Mouse (Mus musculus): Measurements from ENCODE around the gene Hist3h2a. TPM values are rescaled to one million over a fixed set of nuclear protein-coding genes. Genes with fewer than 3 reads are reported as not detected.

Gene Hist3h2a
- polyA plus RNA-seq, 1 experiment, result 2.9 TPM

DNA sequence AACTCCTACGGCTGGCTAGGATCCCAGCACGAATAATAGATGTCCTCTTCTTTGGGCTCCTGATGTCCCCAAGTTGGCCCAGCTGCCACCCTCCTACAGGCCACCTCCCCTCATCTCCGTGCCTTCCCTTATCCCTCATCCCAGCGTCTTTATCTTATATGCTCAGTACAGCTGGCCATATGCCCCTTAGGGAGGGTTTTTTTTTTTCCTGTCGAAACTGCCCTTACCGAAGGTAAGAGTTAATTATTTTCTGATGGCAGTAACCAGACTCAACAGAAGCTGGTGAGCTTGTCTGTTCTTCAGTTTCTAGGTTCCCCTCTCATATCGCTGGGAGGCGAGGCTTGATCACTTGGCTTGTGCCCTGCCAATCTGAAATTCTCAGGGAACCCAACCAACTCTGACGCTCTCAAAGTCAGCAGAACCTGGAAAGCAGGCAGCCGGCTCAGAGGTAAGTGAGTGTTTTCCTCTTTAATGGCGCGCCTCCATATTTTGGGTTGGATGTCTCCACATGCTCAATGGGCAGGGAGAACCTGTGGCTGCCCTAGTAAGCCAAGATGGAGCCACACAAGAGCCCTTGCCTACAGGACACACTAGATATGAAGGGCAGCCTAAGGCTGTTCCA is 36.6 kb upstream of the Hist3h2a start, which contains the start of gene Btnl10:
Btnl10 (plus strand) TSS at position 164 of the 622 bp plus-strand sequence.
- Histone ChIP-seq H3K4me3 (ENCODE audit: low read depth, low read length) (no peak within 1 kb of the TSS), H3K9me3 (replicated peaks; ENCODE audit: control insufficient read depth, insufficient read depth, low read length, poor library complexity, severe bottlenecking) (no peaks in the 10 kb centered on the region), H3K4me1 (ENCODE audit: control insufficient read depth, insufficient read depth, low read length) (no peaks in the 10 kb centered on the region), H3K36me3 (ENCODE audit: control insufficient read depth, insufficient read depth, low read length, poor library complexity, severe bottlenecking) (no peaks in the 10 kb centered on the region), H3K27ac (ENCODE audit: insufficient read depth, low read length) (no peak within 1 kb of the TSS), H3K9ac (ENCODE audit: low read depth, poor library complexity, severe bottlenecking) (no peak within 1 kb of the TSS), H3K27me3 (ENCODE audit: control insufficient read depth, insufficient read depth, low read length, poor library complexity, severe bottlenecking) (no peaks in the 10 kb centered on the region)
- TF ChIP-seq CTCF (IDR thresholded peaks at IDR 0.05; ENCODE audit: low read depth, low read length), result no peak
- TF ChIP-seq EP300 (IDR thresholded peaks at IDR 0.05; ENCODE audit: insufficient read depth, low read depth, low read length), result no peak
- no peak for TF ChIP-seq POLR2A (IDR thresholded peaks at IDR 0.05; ENCODE audit: insufficient read depth, low read length)

DNA sequence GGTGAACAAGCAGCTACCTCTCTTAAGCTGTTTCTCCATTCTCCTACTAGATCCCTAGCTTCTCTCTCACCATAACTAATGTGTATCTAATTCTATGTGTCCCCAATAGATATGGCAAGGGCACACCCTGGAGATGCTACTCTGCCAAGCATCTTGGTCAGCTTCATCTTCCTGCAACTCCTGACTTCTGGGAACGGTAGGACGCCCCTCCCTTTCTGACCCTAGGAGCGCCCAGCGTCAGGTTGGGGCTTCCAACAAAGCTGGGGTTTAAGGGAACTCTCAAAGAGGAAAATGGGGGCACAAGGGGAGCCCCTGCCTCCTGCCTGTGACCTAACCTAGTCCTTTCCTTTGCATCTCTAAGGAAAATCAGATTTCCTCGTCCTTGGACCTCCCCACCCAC is 35.7 kb upstream of the Hist3h2a start:
- Histone ChIP-seq H3K27me3 (ENCODE audit: control insufficient read depth, insufficient read depth, low read length, poor library complexity, severe bottlenecking) (no peaks in the 10 kb centered on the region), H3K27ac (ENCODE audit: insufficient read depth, low read length) (no peak overlapping the region), H3K9me3 (replicated peaks; ENCODE audit: control insufficient read depth, insufficient read depth, low read length, poor library complexity, severe bottlenecking) (no peaks in the 10 kb centered on the region), H3K4me1 (ENCODE audit: control insufficient read depth, insufficient read depth, low read length) (no peaks in the 10 kb centered on the region), H3K36me3 (ENCODE audit: control insufficient read depth, insufficient read depth, low read length, poor library complexity, severe bottlenecking) (no peaks in the 10 kb centered on the region), H3K4me3 (ENCODE audit: low read depth, low read length) (no peak overlapping the region), H3K9ac (ENCODE audit: low read depth, poor library complexity, severe bottlenecking) (no peak overlapping the region)
- TF ChIP-seq CTCF (IDR thresholded peaks at IDR 0.05; ENCODE audit: low read depth, low read length) (no peak), POLR2A (IDR thresholded peaks at IDR 0.05; ENCODE audit: insufficient read depth, low read length) (no peak), EP300 (IDR thresholded peaks at IDR 0.05; ENCODE audit: insufficient read depth, low read depth, low read length) (no peak)

DNA sequence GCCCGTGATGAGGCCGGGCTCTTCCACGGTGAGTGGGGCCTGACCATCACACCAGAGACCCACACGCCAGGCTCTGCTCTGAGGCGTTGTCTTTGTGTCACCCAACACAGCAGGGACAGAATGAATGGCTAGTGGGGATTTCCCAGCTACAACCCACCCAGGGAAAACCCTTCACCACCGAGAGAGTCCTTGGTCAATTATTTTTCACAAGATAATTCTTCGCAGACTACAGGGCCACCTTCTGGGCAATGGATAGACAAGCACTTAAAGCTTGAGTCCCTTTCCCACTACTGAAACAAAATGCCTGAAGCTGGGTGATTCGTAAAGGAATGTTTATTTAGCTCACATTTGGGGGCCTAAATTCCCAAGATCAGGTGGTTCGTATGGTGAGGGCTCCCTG is 32.1 kb upstream of the Hist3h2a start:
- no peak overlapping the region for H3K4me3 ChIP-seq (ENCODE audit: low read depth, low read length)
- no peaks in the 10 kb centered on the region for H3K9me3 ChIP-seq (replicated peaks; ENCODE audit: control insufficient read depth, insufficient read depth, low read length, poor library complexity, severe bottlenecking)

DNA sequence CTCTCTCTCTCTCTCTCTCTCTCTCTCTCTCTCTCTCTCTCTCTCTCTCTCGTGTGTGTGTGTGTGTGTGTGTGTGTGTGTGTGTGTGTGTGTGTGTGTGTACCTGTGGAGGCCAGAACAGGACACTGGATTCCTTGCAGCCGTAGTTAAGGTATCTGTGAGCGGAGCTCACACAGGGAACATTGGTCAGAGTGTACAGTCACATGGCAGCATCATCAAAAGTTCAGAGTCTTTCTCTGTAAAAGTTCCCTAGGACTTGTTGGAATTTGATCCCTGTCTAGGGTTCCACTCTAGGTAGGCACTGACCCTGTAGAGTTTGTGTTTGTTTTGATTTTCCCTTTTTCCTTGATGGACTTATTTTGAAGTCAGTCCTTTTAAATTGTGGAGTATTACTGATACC is 27.8 kb upstream of the Hist3h2a start:
- Histone ChIP-seq H3K4me1 (ENCODE audit: control insufficient read depth, insufficient read depth, low read length) (peaks cover 2% of the 10 kb centered on the region), H3K4me3 (ENCODE audit: low read depth, low read length) (no peak overlapping the region), H3K27ac (ENCODE audit: insufficient read depth, low read length) (no peak overlapping the region), H3K36me3 (ENCODE audit: control insufficient read depth, insufficient read depth, low read length, poor library complexity, severe bottlenecking) (no peaks in the 10 kb centered on the region), H3K9me3 (replicated peaks; ENCODE audit: control insufficient read depth, insufficient read depth, low read length, poor library complexity, severe bottlenecking) (no peaks in the 10 kb centered on the region), H3K9ac (ENCODE audit: low read depth, poor library complexity, severe bottlenecking) (no peak overlapping the region), H3K27me3 (ENCODE audit: control insufficient read depth, insufficient read depth, low read length, poor library complexity, severe bottlenecking) (no peaks in the 10 kb centered on the region)
- TF ChIP-seq CTCF (IDR thresholded peaks at IDR 0.05; ENCODE audit: low read depth, low read length), result no peak
- TF ChIP-seq POLR2A (IDR thresholded peaks at IDR 0.05; ENCODE audit: insufficient read depth, low read length), result no peak
- TF ChIP-seq EP300 (IDR thresholded peaks at IDR 0.05; ENCODE audit: insufficient read depth, low read depth, low read length), result no peak

More for the DNA sequence above, 32.1 kb upstream of the Hist3h2a start:
- no peaks in the 10 kb centered on the region for H3K36me3 ChIP-seq (ENCODE audit: control insufficient read depth, insufficient read depth, low read length, poor library complexity, severe bottlenecking)
- H3K9ac ChIP-seq (ENCODE audit: low read depth, poor library complexity, severe bottlenecking), result no peak overlapping the region
- TF ChIP-seq EP300 (IDR thresholded peaks at IDR 0.05; ENCODE audit: insufficient read depth, low read depth, low read length) (no peak), POLR2A (IDR thresholded peaks at IDR 0.05; ENCODE audit: insufficient read depth, low read length) (no peak), CTCF (IDR thresholded peaks at IDR 0.05; ENCODE audit: low read depth, low read length) (no peak)
- H3K27me3 ChIP-seq (ENCODE audit: control insufficient read depth, insufficient read depth, low read length, poor library complexity, severe bottlenecking), result no peaks in the 10 kb centered on the region
- H3K27ac ChIP-seq (ENCODE audit: insufficient read depth, low read length), result no peak overlapping the region
- no peaks in the 10 kb centered on the region for H3K4me1 ChIP-seq (ENCODE audit: control insufficient read depth, insufficient read depth, low read length)

DNA sequence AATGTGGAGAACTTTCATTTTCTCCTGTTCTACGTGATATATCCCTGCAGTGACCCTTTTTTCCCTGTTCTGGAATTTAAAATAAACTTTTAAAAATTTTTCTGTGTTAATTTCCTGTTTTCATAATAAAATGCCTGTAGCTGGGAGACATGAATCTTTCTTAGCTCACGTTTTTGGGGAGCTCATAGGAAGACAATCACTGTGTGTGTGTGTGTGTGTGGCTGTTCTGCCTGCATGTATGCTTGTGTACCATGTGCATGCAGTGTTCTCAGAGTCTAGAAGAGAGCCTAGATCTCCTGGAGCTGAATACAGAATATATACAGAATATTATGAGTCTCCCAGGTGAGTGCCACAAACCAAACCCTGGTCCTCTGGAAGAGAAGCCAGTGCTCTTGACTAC is 27.4 kb upstream of the Hist3h2a start:
- Histone ChIP-seq H3K27ac (ENCODE audit: insufficient read depth, low read length) (no peak overlapping the region), H3K9me3 (replicated peaks; ENCODE audit: control insufficient read depth, insufficient read depth, low read length, poor library complexity, severe bottlenecking) (no peaks in the 10 kb centered on the region), H3K27me3 (ENCODE audit: control insufficient read depth, insufficient read depth, low read length, poor library complexity, severe bottlenecking) (no peaks in the 10 kb centered on the region), H3K4me3 (ENCODE audit: low read depth, low read length) (no peak overlapping the region), H3K4me1 (ENCODE audit: control insufficient read depth, insufficient read depth, low read length) (peaks cover 2% of the 10 kb centered on the region), H3K36me3 (ENCODE audit: control insufficient read depth, insufficient read depth, low read length, poor library complexity, severe bottlenecking) (0 out of 2 replicates have a peak, but pooled peaks cover 2% of the 10 kb centered on the region), H3K9ac (ENCODE audit: low read depth, poor library complexity, severe bottlenecking) (no peak overlapping the region)
- TF ChIP-seq POLR2A (IDR thresholded peaks at IDR 0.05; ENCODE audit: insufficient read depth, low read length) (no peak), EP300 (IDR thresholded peaks at IDR 0.05; ENCODE audit: insufficient read depth, low read depth, low read length) (no peak), CTCF (IDR thresholded peaks at IDR 0.05; ENCODE audit: low read depth, low read length) (no peak)

DNA sequence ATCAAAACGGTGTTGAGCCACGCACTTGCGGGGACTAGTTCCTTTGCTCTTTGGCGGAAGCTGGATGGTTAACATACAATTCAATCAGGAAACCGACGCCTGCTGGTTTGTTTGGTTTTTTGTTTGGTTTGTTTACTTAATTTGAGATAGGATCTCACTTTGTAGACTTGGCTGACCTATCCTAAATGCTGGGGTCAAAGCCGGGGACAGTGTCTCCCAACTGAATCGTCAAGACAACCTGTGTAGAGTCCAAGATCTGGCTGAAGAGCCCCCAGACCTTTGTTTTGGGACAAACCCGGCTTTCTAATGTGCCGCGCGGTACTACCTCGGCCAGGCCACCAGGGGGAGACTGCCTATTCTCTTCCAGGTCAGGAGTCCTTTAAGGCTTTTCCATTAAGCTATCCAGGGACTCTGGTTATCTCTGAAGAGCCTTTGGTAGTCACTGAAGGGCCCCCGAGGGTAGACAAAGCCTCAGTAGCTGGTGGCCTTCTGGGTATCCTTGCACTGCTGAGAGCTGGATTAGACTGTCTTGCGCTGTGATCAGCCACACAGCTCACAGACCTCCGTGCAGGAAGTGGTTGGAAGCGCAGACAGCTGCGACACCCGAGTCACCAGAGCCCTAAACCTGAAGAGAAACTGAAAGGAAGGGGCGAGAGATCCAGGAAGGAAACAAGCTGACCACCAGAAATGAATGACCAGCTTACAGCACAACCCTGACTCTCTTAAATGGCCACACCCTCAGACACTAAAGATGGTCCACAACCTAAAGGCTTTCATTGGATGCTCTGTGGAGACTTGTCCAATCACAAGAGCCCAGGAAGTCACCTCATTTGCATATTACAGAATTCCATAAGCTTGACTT is 26.5 kb upstream of the Hist3h2a start:
- TF ChIP-seq POLR2A (IDR thresholded peaks at IDR 0.05; ENCODE audit: insufficient read depth, low read length) (no peak), CTCF (IDR thresholded peaks at IDR 0.05; ENCODE audit: low read depth, low read length) (peak; percentile 73)
- Histone ChIP-seq H3K27ac (ENCODE audit: insufficient read depth, low read length) (no peak overlapping the region), H3K27me3 (ENCODE audit: control insufficient read depth, insufficient read depth, low read length, poor library complexity, severe bottlenecking) (no peaks in the 10 kb centered on the region), H3K36me3 (ENCODE audit: control insufficient read depth, insufficient read depth, low read length, poor library complexity, severe bottlenecking) (0 out of 2 replicates have a peak, but pooled peaks cover 6% of the 10 kb centered on the region), H3K9me3 (replicated peaks; ENCODE audit: control insufficient read depth, insufficient read depth, low read length, poor library complexity, severe bottlenecking) (no peaks in the 10 kb centered on the region), H3K4me1 (ENCODE audit: control insufficient read depth, insufficient read depth, low read length) (peaks cover 2% of the 10 kb centered on the region), H3K9ac (ENCODE audit: low read depth, poor library complexity, severe bottlenecking) (no peak overlapping the region), H3K4me3 (ENCODE audit: low read depth, low read length) (no peak overlapping the region)

Data from ES-Bruce4 (cell line).